Mouse (Mus musculus) embryonic facial prominence, embryonic 15.5 days (tissue): ENCODE results near the gene Maats1. TPM values are rescaled to one million over a fixed set of nuclear protein-coding genes. Genes with fewer than 3 reads are reported as not detected.

ENCODE experiments used
- ATAC-seq: fragments of 200-750 bp; cut with Nextera tagmentation; 2 replicates; pipeline ENCODE4 v1.8.0; 2017; ENCODE audit warnings: low read depth, moderate TSS enrichment; ENCODE audit not compliant: insufficient number of reproducible peaks, low FRiP score, low TSS enrichment
- H3K27ac ChIP-seq: fragments of 300-500 bp; sonication (generic); replicated peaks from 2 replicates; pipeline ENCODE4 v1.5.1; 2015; ENCODE audit warnings: mild to moderate bottlenecking, inconsistent platforms
- H3K27me3 ChIP-seq: fragments of 300-500 bp; sonication (generic); 2 replicates; pipeline ENCODE4 v1.6.1; 2015; ENCODE audit warnings: inconsistent platforms
- H3K36me3 ChIP-seq: fragments of 300-500 bp; sonication (generic); 2 replicates; pipeline ENCODE4 v1.6.1; 2015; ENCODE audit warnings: mild to moderate bottlenecking, inconsistent platforms
- H3K4me1 ChIP-seq: fragments of 300-500 bp; sonication (generic); 2 replicates; pipeline ENCODE4 v1.6.1; 2015; ENCODE audit warnings: inconsistent platforms
- H3K4me2 ChIP-seq: fragments of 300-500 bp; sonication (generic); replicated peaks from 2 replicates; pipeline ENCODE4 v1.6.1; 2015; ENCODE audit warnings: mild to moderate bottlenecking, inconsistent platforms
- H3K4me3 ChIP-seq: fragments of 300-500 bp; sonication (generic); replicated peaks from 2 replicates; pipeline ENCODE4 v1.5.1; 2015; ENCODE audit warnings: mild to moderate bottlenecking, inconsistent platforms
- H3K9ac ChIP-seq: fragments of 300-500 bp; sonication (generic); 2 replicates; pipeline ENCODE4 v1.6.1; 2015; ENCODE audit warnings: inconsistent platforms
- H3K9me3 ChIP-seq: fragments of 300-500 bp; sonication (generic); replicated peaks from 2 replicates; pipeline ENCODE4 v1.6.1; 2016; ENCODE audit warnings: inconsistent platforms
- WGBS: fragments of 180-500 bp; shearing (Covaris S2); methylation state at CpG from one replicate; pipeline ENCODE4 v1.1.7; 2015; 5-methylcytosine and 5-hydroxymethylcytosine counted together
- polyA plus RNA-seq: library from polyadenylated mRNA; unstranded; fragments of >200 nt; fragmentation: Nextera tagmentation; extraction: Ambion mirVana; gene quantifications from 2 replicates; pipeline ENCODE4 v1.2.1, GENCODE M21; 2015

Maats1 gene
- polyA plus RNA-seq, 1 experiment from 2014 or later, result 4.2 TPM

DNA sequence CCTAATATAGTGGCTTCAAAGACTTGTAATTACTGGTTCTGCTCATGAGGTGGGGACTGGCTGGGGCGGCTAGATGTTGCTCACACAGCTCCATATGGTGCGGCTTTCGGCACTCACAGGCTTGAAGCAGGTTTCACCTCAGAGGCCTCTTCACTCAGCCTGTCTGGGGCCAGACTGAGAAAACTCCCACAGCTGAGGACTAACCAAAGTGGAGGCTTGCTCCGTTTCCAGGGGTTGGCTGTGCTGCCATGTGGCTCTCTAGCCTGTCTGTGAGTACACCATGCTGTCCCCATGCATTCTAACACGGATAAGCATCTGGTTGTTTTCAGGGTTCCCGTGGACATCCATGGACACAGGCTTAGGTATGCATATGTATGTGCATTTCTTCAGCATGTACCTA, 36.6 kb upstream of the Maats1 start:
- no peak overlapping the region for H3K4me2 ChIP-seq
- no peak overlapping the region for H3K9ac ChIP-seq
- H3K36me3 ChIP-seq, result no peaks in the 10 kb centered on the region
- no peak overlapping the region for H3K4me3 ChIP-seq
- H3K27me3 ChIP-seq, result no peaks in the 10 kb centered on the region
- H3K9me3 ChIP-seq, result no peaks in the 10 kb centered on the region
- H3K4me1 ChIP-seq, result peaks cover 21% of the 10 kb centered on the region
- no peak for ATAC-seq
- no peak overlapping the region for H3K27ac ChIP-seq
- WGBS, result 58% methylated on average over 6 of the region's 6 CpGs

DNA sequence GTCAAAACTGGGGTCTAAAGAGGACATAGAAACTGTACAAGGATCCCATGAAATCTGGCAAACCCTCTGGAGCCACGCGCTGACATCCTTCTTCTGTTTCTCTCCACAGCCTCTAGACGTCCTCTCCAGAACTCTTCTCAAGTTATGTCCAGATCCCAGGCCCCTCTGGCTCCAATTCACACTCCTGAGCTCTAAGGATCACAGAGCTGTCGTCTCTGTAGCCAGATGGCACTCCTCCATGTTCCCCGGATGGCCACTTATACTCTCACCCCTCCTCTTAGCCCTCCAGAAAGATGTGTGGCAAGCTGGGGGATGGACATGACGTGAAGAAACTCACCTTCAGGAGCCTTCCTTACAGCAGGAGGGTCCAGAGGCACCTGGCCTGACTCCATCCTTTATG, 35.6 kb upstream of the Maats1 start:
- 79% methylated on average over 6 of the region's 6 CpGs for WGBS
- Histone ChIP-seq H3K4me3 (no peak overlapping the region), H3K36me3 (no peaks in the 10 kb centered on the region), H3K9me3 (no peaks in the 10 kb centered on the region), H3K4me1 (peaks cover 21% of the 10 kb centered on the region), H3K27me3 (no peaks in the 10 kb centered on the region), H3K4me2 (no peak overlapping the region), H3K27ac (no peak overlapping the region), H3K9ac (no peak overlapping the region)
- no peak for ATAC-seq

DNA sequence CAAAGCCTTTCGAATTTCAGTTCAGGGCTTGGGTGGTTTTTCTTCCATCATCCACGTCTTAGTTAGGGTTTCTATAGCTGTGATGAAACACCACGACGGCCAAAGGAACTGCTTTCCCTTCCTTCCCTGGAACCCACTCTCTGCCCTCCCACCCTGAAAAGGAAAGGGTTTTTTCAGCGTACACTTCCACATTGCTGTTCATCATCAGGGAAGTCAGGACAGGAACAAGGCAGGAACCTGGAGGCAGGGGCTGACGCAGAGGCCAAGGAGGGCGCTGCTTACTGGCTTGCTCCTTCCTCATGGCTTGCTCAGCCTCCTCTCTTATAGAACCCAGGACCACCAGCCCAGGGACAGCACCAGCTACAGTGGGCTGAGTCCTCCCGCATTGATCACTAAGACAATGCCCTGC, 34.9 kb upstream of the Maats1 start:
- Histone ChIP-seq H3K4me2 (peak overlapping the region; percentile 40), H3K9ac (no peak overlapping the region), H3K9me3 (no peaks in the 10 kb centered on the region), H3K36me3 (no peaks in the 10 kb centered on the region), H3K27ac (peak overlapping the region; percentile 78), H3K27me3 (no peaks in the 10 kb centered on the region), H3K4me1 (peaks cover 21% of the 10 kb centered on the region), H3K4me3 (peak overlapping the region; percentile 28)
- 43% methylated on average over 8 of the region's 8 CpGs for WGBS
- ATAC-seq, result no peak

DNA sequence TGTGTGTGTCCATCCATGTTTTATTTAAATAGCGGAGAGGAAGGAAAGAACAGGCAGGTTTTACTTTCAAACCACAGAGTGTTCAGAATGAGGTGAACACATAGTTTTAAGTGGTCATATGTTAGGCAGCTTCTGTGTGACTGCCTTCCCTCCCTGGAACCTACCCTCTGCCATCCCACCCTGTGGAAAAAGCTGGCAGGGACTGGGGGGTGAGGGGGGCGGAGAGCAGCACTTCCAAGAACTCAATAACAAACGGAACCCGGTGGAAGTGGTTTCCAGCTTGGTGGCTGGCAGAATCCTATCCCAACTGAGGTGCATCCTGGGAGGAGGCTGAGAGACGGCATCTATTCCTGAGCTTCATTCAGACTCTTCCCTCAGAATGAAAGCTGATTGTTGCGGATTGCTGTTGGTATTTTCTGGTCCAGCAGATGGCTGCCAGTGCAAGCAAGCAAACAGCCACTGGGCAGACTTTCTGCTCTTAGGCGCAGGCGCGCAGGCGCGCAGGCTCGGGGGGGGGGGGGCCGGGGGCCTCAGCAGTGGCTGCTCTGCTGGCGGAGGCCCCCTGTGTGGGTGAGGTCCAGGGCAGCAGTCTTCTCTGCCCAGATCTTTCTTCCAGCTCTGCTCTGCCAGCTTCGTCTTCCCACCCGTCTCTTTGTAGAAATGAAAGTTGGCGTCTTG, 34.4 kb upstream of the Maats1 start:
- peak overlapping the region; percentile 78 for H3K27ac ChIP-seq
- peaks cover 21% of the 10 kb centered on the region for H3K4me1 ChIP-seq
- no peak overlapping the region for H3K9ac ChIP-seq
- 15% methylated on average over 17 of the region's 17 CpGs for WGBS
- peak overlapping the region; percentile 28 for H3K4me3 ChIP-seq
- no peaks in the 10 kb centered on the region for H3K9me3 ChIP-seq
- ATAC-seq, result peak; percentile 81
- H3K27me3 ChIP-seq, result no peaks in the 10 kb centered on the region
- H3K4me2 ChIP-seq, result peak overlapping the region; percentile 40
- no peaks in the 10 kb centered on the region for H3K36me3 ChIP-seq

DNA sequence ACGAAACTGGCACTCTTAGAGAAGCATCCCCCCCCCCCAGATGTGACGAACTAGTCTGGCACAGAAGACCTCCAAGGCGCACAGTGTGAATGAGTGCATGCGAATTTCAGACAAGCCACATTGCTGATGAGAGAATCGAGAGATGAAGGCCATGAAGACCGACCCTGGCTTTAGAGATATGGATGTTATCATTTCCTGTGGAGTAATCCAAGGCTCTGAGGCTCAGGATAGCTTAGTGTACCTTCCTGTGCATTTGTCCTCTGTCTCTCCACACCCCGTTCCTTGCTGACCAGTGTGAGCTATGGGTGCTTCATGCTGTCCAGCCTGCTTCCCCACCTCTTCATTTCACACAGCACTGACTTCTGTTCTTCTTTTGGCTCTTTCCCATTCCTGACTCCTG, 33.2 kb upstream of the Maats1 start:
- ATAC-seq, result no peak
- no peak overlapping the region for H3K4me3 ChIP-seq
- no peaks in the 10 kb centered on the region for H3K9me3 ChIP-seq
- H3K4me2 ChIP-seq, result no peak overlapping the region
- no peaks in the 10 kb centered on the region for H3K36me3 ChIP-seq
- H3K27ac ChIP-seq, result no peak overlapping the region
- WGBS, result 81% methylated on average over 7 of the region's 7 CpGs
- H3K27me3 ChIP-seq, result no peaks in the 10 kb centered on the region
- H3K9ac ChIP-seq, result no peak overlapping the region
- H3K4me1 ChIP-seq, result peaks cover 21% of the 10 kb centered on the region

DNA sequence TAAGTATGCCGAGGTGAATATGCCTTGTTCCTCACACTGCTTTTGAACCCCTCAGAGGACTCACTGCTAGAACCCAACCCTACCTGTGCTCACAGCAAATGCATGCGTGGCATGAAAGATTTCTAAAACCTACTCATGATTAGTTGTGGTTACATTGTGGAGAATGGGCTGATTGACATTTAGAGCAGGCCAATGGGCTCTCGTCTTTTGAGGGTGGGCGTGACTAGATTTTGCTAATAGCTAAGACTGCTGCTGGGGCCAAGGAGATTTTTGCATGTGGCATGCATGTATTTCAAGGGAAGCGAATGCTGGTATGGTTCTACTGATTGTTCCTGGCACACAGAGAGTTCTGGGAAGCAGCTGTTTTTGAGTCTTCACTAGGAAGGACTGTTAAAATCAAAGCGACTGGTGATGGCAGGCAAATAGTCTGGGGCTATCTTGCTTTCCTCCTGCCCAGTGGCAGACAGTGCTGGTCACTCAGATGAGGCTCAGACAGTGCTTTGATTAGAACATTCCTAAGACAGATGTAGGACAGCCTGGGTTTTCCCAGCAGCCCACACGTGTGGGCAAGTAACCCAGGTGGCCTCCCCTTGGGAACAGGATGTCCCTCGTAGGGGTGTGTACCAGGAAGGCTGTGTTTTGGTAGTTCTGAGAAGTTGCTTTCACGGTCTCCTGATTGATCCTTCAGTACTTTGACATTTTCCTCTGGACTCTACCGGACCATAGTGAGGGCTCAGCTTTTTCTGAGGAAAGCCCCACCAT, 32.6 kb upstream of the Maats1 start:
- no peak overlapping the region; the same call in 1 of the 2 replicates for H3K27ac ChIP-seq
- ATAC-seq, result no peak
- 65% methylated on average over 10 of the region's 10 CpGs for WGBS

DNA sequence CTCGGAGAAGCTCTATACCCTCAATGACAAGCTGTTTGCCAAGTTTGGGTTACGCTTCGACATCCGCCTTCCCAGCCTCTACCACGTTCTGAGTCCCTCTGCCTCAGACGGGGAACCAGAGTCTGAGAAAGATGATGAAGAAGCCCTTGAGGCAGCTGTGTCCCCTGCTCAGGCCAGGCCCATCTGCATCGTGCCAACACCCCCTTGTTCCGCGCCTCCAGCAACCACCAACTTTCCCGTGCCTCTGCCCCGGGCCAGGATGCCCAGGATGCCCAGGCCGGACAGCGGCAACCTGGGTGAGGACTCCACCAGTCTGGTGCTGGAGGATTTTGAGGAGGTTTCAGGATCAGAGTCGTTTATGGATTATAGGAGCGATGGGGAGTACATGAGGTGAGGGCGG, 32.0 kb upstream of the Maats1 start:
- no peak overlapping the region for H3K27ac ChIP-seq
- no peak overlapping the region for H3K4me2 ChIP-seq
- H3K4me3 ChIP-seq, result no peak overlapping the region
- peaks cover 21% of the 10 kb centered on the region for H3K4me1 ChIP-seq
- 80% methylated on average over 16 of the region's 16 CpGs for whole genome bisulfite sequencing
- H3K9me3 ChIP-seq, result no peaks in the 10 kb centered on the region
- H3K36me3 ChIP-seq, result no peaks in the 10 kb centered on the region
- no peak overlapping the region for H3K9ac ChIP-seq
- no peak for ATAC-seq
- H3K27me3 ChIP-seq, result no peaks in the 10 kb centered on the region

More for the DNA sequence above, 32.6 kb upstream of the Maats1 start:
- H3K4me1 ChIP-seq, result peaks cover 21% of the 10 kb centered on the region
- H3K4me3 ChIP-seq, result no peak overlapping the region
- H3K9ac ChIP-seq, result no peak overlapping the region
- no peaks in the 10 kb centered on the region for H3K9me3 ChIP-seq
- no peak overlapping the region for H3K4me2 ChIP-seq
- no peaks in the 10 kb centered on the region for H3K36me3 ChIP-seq
- H3K27me3 ChIP-seq, result no peaks in the 10 kb centered on the region

DNA sequence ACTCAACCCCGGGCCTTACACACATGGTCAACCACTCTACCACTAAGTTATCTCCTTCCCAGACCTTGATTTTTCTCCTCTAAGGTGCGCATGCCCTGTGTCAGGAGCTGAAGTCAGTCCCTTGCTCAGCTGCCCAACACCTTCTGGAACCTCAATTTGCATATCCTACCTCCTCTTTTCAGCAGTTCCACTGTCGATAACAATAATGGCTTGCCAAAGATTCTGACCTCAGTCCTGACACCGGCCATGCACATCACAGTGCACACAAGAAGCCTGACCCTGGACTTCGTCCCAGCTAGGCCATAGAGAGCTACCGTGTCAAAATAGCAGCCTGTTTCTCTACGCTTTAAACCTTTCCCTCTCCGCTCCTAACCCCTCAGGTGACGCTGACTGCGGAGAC, 31.5 kb upstream of the Maats1 start:
- Histone ChIP-seq H3K4me3 (no peak overlapping the region), H3K9ac (no peak overlapping the region), H3K9me3 (no peaks in the 10 kb centered on the region), H3K4me1 (peaks cover 21% of the 10 kb centered on the region), H3K36me3 (no peaks in the 10 kb centered on the region), H3K27ac (no peak overlapping the region), H3K27me3 (no peaks in the 10 kb centered on the region), H3K4me2 (no peak overlapping the region)
- 80% methylated on average over 10 of the region's 10 CpGs for WGBS
- no peak for ATAC-seq

DNA sequence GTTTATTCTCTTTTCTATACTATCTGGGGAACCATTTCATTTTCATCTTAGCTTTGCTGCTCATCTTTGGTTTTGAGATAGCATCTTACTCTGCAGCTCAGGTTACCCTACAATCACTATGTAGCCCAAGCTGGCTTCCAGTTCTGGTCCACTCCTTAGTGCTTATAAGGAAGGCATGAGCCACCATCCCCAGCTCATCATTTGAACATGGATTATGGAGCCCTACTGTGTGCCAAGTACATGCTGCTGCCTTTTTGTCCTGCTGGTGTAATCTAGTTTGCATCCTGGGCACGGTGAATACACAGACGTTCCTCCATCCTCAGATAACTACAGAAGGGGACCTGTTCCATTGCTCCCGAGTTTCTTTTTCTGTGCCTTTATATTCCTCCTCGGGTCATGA, 30.9 kb upstream of the Maats1 start:
- Histone ChIP-seq H3K4me2 (no peak overlapping the region), H3K4me1 (peaks cover 21% of the 10 kb centered on the region), H3K27me3 (no peaks in the 10 kb centered on the region), H3K36me3 (no peaks in the 10 kb centered on the region), H3K4me3 (no peak overlapping the region), H3K9ac (no peak overlapping the region), H3K9me3 (no peaks in the 10 kb centered on the region), H3K27ac (no peak overlapping the region)
- 83% methylated on average over 4 of the region's 4 CpGs for WGBS
- ATAC-seq, result no peak

DNA sequence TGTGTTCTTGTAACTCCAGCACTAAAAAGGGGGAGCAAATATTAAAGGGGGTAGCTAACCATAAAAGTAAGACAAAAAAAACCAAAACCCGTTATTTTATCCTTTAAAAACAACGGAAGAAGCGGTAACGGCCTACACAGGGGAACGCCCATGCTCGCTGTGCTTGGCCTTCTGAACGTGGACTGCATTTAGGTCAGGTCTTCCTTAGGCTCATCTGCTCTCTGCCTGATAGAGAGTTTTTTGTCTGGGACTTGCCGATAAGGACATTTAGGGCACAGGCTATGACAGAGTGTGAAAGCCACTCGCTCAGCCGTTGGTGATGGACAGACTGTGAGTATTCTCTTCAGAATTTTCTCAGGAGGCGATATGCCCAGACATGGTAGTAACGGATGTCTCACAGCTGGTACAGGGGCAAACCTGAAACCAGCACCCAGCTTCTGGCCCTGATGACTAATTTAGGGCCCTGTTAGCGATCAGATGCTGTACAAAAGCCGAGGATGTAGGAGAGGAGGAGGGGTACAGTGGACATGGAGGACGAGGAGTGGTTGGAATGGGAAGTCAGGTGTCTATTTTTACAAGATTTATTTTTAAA, 29.9 kb upstream of the Maats1 start:
- 84% methylated on average over 15 of the region's 15 CpGs for WGBS
- ATAC-seq, result no peak
- Histone ChIP-seq H3K27me3 (no peaks in the 10 kb centered on the region), H3K4me1 (peaks cover 12% of the 10 kb centered on the region; the same call in 1 of the 2 replicates), H3K4me2 (no peak overlapping the region), H3K9ac (no peak overlapping the region), H3K9me3 (no peaks in the 10 kb centered on the region), H3K27ac (no peak overlapping the region), H3K4me3 (no peak overlapping the region), H3K36me3 (no peaks in the 10 kb centered on the region)

DNA sequence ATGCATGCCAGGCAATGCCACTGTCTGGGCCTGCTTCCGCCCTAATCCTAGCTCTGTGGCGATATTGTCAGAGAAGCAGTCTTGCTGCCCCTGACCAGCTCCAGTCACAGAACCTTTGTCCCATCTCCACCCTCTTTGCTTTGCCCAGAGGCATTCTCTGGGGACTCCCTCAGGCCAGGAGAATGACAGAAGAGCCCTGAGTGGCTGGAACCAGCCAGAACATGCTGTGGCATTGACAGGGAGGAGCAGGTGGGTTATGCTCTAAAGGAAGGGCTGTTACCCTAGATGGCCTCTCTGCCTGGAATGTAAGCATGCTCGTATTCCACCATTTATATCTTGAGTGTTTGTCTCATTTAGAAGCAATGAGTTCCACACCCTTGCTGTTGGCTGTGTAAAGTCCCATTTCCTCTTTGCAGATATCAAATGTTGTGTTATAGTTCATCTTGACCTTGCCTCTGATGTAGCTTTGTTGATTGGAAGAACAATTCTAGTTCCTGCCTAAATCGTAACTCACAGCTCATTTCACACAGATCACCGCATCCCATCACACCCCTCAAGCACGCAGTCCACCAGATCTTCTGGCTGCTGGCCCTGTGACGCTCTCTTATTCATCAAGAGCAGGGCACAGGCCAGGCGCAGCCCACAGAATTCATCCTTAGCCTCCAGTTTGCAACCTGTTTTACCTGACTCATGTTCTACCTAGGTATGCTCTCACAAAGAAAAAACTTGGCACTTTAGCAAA, 28.9 kb upstream of the Maats1 start:
- Histone ChIP-seq H3K4me2 (no peak overlapping the region), H3K27ac (no peak overlapping the region; the same call in 1 of the 2 replicates), H3K9ac (no peak overlapping the region), H3K4me3 (no peak overlapping the region), H3K36me3 (no peaks in the 10 kb centered on the region), H3K9me3 (no peaks in the 10 kb centered on the region), H3K4me1 (0 out of 2 replicates have a peak, but pooled peaks cover 5% of the 10 kb centered on the region), H3K27me3 (no peaks in the 10 kb centered on the region)
- 78% methylated on average over 8 of the region's 8 CpGs for whole genome bisulfite sequencing
- ATAC-seq, result no peak; the same call in 1 of the 2 replicates
